Mouse (Mus musculus) forebrain, embryonic 14.5 days (tissue): ENCODE results near the gene 4930432M17Rik. TPM values are rescaled to one million over a fixed set of nuclear protein-coding genes. Genes with fewer than 3 reads are reported as not detected.

Source experiments
- ATAC-seq: fragments of 200-750 bp; cut with Nextera tagmentation; 2 replicates; pipeline ENCODE4 v1.8.0; 2017; ENCODE audit warnings: mild to moderate bottlenecking, moderate library complexity
- DNase-seq: peaks from one replicate; pipeline ENCODE4 v3.0.0-alpha.2; 2015; ENCODE audit warnings: low spot score
- H3K27ac ChIP-seq: fragments of 300-500 bp; sonication (generic); 2 replicates; pipeline ENCODE4 v1.5.1; 2014; ENCODE audit warnings: low read depth, mild to moderate bottlenecking, control low read depth, low read length, moderate library complexity
- H3K27me3 ChIP-seq: fragments of 300-500 bp; sonication (generic); replicated peaks from 2 replicates; pipeline ENCODE4 v1.6.1; 2014; ENCODE audit warnings: low read length, control low read depth, mixed read lengths; ENCODE audit not compliant: control insufficient read depth, insufficient read depth
- H3K36me3 ChIP-seq: fragments of 300-500 bp; sonication (generic); 2 replicates; pipeline ENCODE4 v1.6.1; 2014; ENCODE audit warnings: low read length, control low read depth; ENCODE audit not compliant: control insufficient read depth, insufficient read depth
- H3K4me1 ChIP-seq: fragments of 300-500 bp; sonication (generic); 2 replicates; pipeline ENCODE4 v1.6.1; 2014; ENCODE audit warnings: antibody characterized with exemption, low read length, control low read depth; ENCODE audit not compliant: control insufficient read depth, insufficient read depth
- H3K4me2 ChIP-seq: fragments of 300-500 bp; sonication (generic); 2 replicates; pipeline ENCODE4 v1.6.1; 2014; ENCODE audit warnings: mild to moderate bottlenecking, control low read depth, low read length
- H3K4me3 ChIP-seq: fragments of 300-500 bp; sonication (generic); 2 replicates; pipeline ENCODE4 v1.5.1; 2014; ENCODE audit warnings: low read depth, low read length, control low read depth
- H3K9ac ChIP-seq: fragments of 300-500 bp; sonication (generic); 2 replicates; pipeline ENCODE4 v1.6.1; 2014; ENCODE audit warnings: mild to moderate bottlenecking, low read length, control low read depth, moderate library complexity
- H3K9me3 ChIP-seq: fragments of 300-500 bp; sonication (generic); replicated peaks from 2 replicates; pipeline ENCODE4 v1.6.1; 2016; ENCODE audit warnings: low read length, control low read depth, mixed read lengths; ENCODE audit not compliant: control insufficient read depth
- WGBS: fragments of 180-500 bp; shearing (Covaris S2); extraction: QIAGEN DNeasy Blood & Tissue Kit; methylation state at CpG from one replicate; pipeline ENCODE4 v1.1.7; 2014; 5-methylcytosine and 5-hydroxymethylcytosine counted together
- polyA plus RNA-seq: library from polyadenylated mRNA; unstranded; fragments of >200 nt; fragmentation: Nextera tagmentation; extraction: Ambion mirVana; gene quantifications from 2 replicates; pipeline ENCODE4 v1.2.1, GENCODE M21; 2014

4930432M17Rik gene
- polyA plus RNA-seq, 1 experiment from 2014 or later, result not detected

DNA sequence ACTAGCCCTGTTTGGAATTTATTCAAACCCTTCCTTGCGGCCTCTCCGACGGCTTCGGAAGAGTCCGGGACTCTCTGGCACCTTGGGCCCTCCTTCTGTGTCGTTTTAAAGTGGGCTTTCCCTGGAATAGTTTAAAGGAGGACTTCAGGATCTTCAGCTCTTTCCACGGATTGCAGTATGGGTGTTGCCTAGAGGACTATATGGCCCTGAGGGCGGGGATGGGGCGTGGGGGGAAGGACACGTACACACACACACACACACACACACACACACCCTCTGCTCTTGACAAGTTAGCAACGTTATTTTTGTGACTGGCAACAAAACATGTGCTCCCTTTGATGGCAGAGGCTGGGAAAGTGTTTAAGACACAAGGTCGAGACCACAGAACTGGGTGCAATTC lies 54.0 kb downstream of the 4930432M17Rik start:
- Histone ChIP-seq H3K9me3 (no peaks in the 10 kb centered on the region), H3K27me3 (no peaks in the 10 kb centered on the region), H3K4me3 (peak overlapping the region; percentile 67), H3K4me2 (peak overlapping the region; percentile 82), H3K9ac (peak overlapping the region; percentile 69; the same call in 1 of the 2 replicates), H3K4me1 (0 out of 2 replicates have a peak, but pooled peaks cover 9% of the 10 kb centered on the region), H3K27ac (no peak overlapping the region), H3K36me3 (no peaks in the 10 kb centered on the region)
- ATAC-seq, result no peak
- no peak for DNase-seq
- WGBS, result 31% methylated on average over 12 of the region's 12 CpGs

- DNase-seq (no peak), ATAC-seq (no peak)
- Histone ChIP-seq H3K4me2 (no peak overlapping the region; the same call in 1 of the 2 replicates), H3K9me3 (no peaks in the 10 kb centered on the region), H3K27me3 (no peaks in the 10 kb centered on the region), H3K4me1 (0 out of 2 replicates have a peak, but pooled peaks cover 9% of the 10 kb centered on the region), H3K9ac (no peak overlapping the region), H3K27ac (no peak overlapping the region), H3K36me3 (no peaks in the 10 kb centered on the region), H3K4me3 (no peak overlapping the region)
- 69% methylated on average over 10 of the region's 10 CpGs for WGBS
These were observed 55.1 kb downstream of the 4930432M17Rik start for GRCm38 (mm10) chr3:121725651-121726050.

GRCm38 (mm10) chr3:121729678-121730077 lies 59.1 kb downstream of the 4930432M17Rik start:
- ATAC-seq, result no peak
- DNase-seq, result no peak
- Histone ChIP-seq H3K9me3 (no peaks in the 10 kb centered on the region), H3K4me2 (no peak overlapping the region), H3K27me3 (no peaks in the 10 kb centered on the region), H3K4me3 (no peak overlapping the region), H3K4me1 (no peaks in the 10 kb centered on the region), H3K9ac (no peak overlapping the region), H3K27ac (no peak overlapping the region), H3K36me3 (0 out of 2 replicates have a peak, but pooled peaks cover 12% of the 10 kb centered on the region)
- 78% methylated on average over 4 of the region's 4 CpGs for WGBS

Other genes starting within 250 kb of the 4930432M17Rik start
- gene Cnn3, start 244.3 kb upstream of the 4930432M17Rik start, polyA plus RNA-seq, result 691 and 743 TPM in 2 replicates
- 0.42 and 0.52 TPM in 2 replicates for gene Slc44a3, start 138.4 kb upstream of the 4930432M17Rik start, polyA plus RNA-seq
- gene F3, start 52.8 kb downstream of the 4930432M17Rik start, polyA plus RNA-seq, result 8.8 and 11.0 TPM in 2 replicates
- gene Abcd3, start 144.5 kb downstream of the 4930432M17Rik start, polyA plus RNA-seq, result 63.8 and 73.1 TPM in 2 replicates